Mouse (Mus musculus) stomach, postnatal 0 days (tissue): ENCODE data around the gene Mtfr1l.

Experiments used
- CTCF ChIP-seq: IDR thresholded peaks from 2 replicates; pipeline ENCODE4 v1.5.1; 2016; ENCODE audit warnings: antibody characterized with exemption, low read depth, mild to moderate bottlenecking, moderate library complexity
- EP300 ChIP-seq: optimal IDR thresholded peaks from 2 replicates; pipeline ENCODE3; 2016; ENCODE audit warnings: antibody characterized with exemption

- no peak for TF ChIP-seq CTCF
- TF ChIP-seq EP300 = no peak
Observed at GRCm38 (mm10) chr4:134516981-134517380, 18.2 kb downstream of the Mtfr1l start.
